Mouse (Mus musculus) liver, postnatal 0 days (tissue): Measurements from ENCODE around the gene Rbms3.

Source experiments
- CTCF ChIP-seq: sonication (generic); IDR thresholded peaks from 2 replicates; pipeline ENCODE4 v1.5.1; 2016; ENCODE audit warnings: antibody characterized with exemption, low read depth
- EP300 ChIP-seq: IDR thresholded peaks from 2 replicates; pipeline ENCODE4 v1.6.1; 2016; ENCODE audit warnings: antibody characterized with exemption, low read depth, mild to moderate bottlenecking

DNA sequence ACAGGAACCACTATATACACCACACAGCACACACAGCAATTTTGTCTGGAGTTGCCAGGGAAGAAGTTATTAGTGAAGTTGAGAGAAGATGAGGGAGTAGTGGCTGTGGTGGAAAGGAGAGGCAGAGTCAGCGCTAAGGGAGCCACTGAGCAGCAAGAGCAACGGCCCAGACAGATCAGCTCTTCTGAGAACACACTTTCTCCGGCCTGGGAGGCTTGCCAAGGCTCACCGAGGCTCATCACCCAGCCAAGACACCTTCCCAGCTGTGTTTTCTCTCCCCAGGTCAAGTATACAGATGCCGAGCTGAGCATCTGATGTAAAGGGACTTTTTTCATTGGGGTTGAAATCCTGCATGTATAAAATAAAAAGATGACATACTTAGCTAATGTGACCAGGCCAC, 206.5 kb downstream of the Rbms3 start:
- TF ChIP-seq CTCF (no peak), EP300 (no peak)
